ENCODE assay signal across 16 mouse cellular contexts in the genomic region with DNA sequence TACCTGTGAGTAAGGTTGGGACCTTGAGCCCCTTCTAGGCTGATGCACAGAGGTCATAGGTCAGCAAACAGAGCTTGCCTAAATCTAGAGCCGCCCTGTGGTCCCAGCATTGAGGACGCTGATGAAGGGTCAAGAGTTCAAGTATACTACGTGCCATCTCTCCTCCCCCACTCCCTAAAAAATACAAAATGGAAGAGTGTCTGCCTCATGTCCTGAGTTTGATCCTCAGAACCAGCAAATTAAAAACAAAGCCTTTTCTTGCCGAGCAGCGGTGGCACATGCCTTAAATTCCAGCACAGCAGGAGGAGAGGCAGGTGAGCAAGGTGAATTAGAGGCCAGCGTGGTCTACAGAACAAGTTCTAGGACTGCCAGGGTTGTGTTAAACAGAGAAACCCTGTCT. TPM values are rescaled to one million over a fixed set of nuclear protein-coding genes. Genes with fewer than 3 reads are reported as not detected.
A peak's percentile ranks its signal among the peaks of the same experiment; 100 is the strongest.
DNase-seq lines count a peak whose midpoint lies in the region; ATAC-seq and TF ChIP-seq lines count a peak whose summit lies in the region.
"Had no signal": no experiment of that assay in that cellular context is flagged by ENCODE, and none has a peak within 500 bp of the region (broad histone marks: within the 10 kb centered on the region; RNA-seq: fewer than 3 reads in every experiment).

No protein-coding gene starts in this region.

- H3K36me3 ChIP-seq in liver, embryonic 12.5 days, result no peaks in the 10 kb centered on the region
- no peaks in the 10 kb centered on the region for H3K36me3 ChIP-seq in liver, embryonic 11.5 days (ENCODE audit: control insufficient read depth, insufficient read depth, low read length)
- H3K36me3 ChIP-seq in ES-Bruce4 (ENCODE audit: control insufficient read depth, insufficient read depth, low read length, poor library complexity, severe bottlenecking), result no peaks in the 10 kb centered on the region
- no peaks in the 10 kb centered on the region for H3K36me3 ChIP-seq in liver, postnatal 0 days (replicated peaks; ENCODE audit: insufficient read depth, low read length)
- no peaks in the 10 kb centered on the region for H3K36me3 ChIP-seq in hindbrain, embryonic 12.5 days
- H3K36me3 ChIP-seq: embryonic facial prominence, embryonic 15.5 days; forebrain, embryonic 12.5 days; midbrain, embryonic 12.5 days had no signal

- no peaks in the 10 kb centered on the region for H3K9me3 ChIP-seq in liver, embryonic 12.5 days (replicated peaks)
- no peaks in the 10 kb centered on the region for H3K9me3 ChIP-seq in liver, embryonic 11.5 days (ENCODE audit: control insufficient read depth, low read length)
- no peaks in the 10 kb centered on the region for H3K9me3 ChIP-seq in ES-Bruce4 (replicated peaks; ENCODE audit: control insufficient read depth, insufficient read depth, low read length, poor library complexity, severe bottlenecking)
- H3K9me3 ChIP-seq in liver, postnatal 0 days (ENCODE audit: low read length), result no peaks in the 10 kb centered on the region
- no peaks in the 10 kb centered on the region for H3K9me3 ChIP-seq in hindbrain, embryonic 12.5 days (replicated peaks)
- H3K9me3 ChIP-seq: embryonic facial prominence, embryonic 15.5 days; forebrain, embryonic 12.5 days; midbrain, embryonic 12.5 days had no signal

- no peak overlapping the region for H3K9ac ChIP-seq in liver, embryonic 12.5 days
- H3K9ac ChIP-seq in liver, embryonic 11.5 days (ENCODE audit: low read depth, low read length), result no peak overlapping the region
- peak overlapping the region; percentile 35 for H3K9ac ChIP-seq in ES-Bruce4 (ENCODE audit: low read depth, poor library complexity, severe bottlenecking)
- H3K9ac ChIP-seq in liver, postnatal 0 days (replicated peaks), result no peak overlapping the region
- H3K9ac ChIP-seq in hindbrain, embryonic 12.5 days, result no peak overlapping the region
- H3K9ac ChIP-seq: embryonic facial prominence, embryonic 15.5 days; forebrain, embryonic 12.5 days; hindbrain, embryonic 14.5 days; midbrain, embryonic 12.5 days had no signal

- no peak for DNase-seq in liver, embryonic 11.5 days (ENCODE audit: low spot score)
- DNase-seq in R1 (ENCODE audit: low read depth, low spot score), result peak; percentile 100
- no peak for DNase-seq in liver, postnatal 0 days
- DNase-seq in c-Kit-positive CD71-positive TER-119-positive erythroid progenitor cells, embryonic 14.5 days (ENCODE audit: low spot score), result no peak
- DNase-seq: cerebellum, adult 18-20 months; kidney, adult 18-20 months; kidney, postnatal 36 days; right cerebral cortex, adult 18-20 months had no signal

- no peak for TF ChIP-seq CTCF in ES-Bruce4 (IDR thresholded peaks at IDR 0.05; ENCODE audit: low read depth, low read length)
- no peak for TF ChIP-seq CTCF in liver, postnatal 0 days (IDR thresholded peaks at IDR 0.05; ENCODE audit: low read depth)

- peak; percentile 100 for TF ChIP-seq EP300 in ES-Bruce4 (IDR thresholded peaks at IDR 0.05; ENCODE audit: insufficient read depth, low read depth, low read length)
- no peak for TF ChIP-seq EP300 in liver, postnatal 0 days (IDR thresholded peaks at IDR 0.05; ENCODE audit: low read depth)

- H3K27ac ChIP-seq in liver, embryonic 12.5 days, result 0 out of 2 replicates have a peak overlapping the region, but pooled peaks have one; percentile 4
- H3K27ac ChIP-seq in liver, embryonic 11.5 days (ENCODE audit: low read depth, low read length), result no peak overlapping the region
- peak overlapping the region; percentile 99 for H3K27ac ChIP-seq in ES-Bruce4 (ENCODE audit: insufficient read depth, low read length)
- peak overlapping the region; percentile 93 for H3K27ac ChIP-seq in liver, postnatal 0 days (ENCODE audit: low read depth)
- H3K27ac ChIP-seq in hindbrain, embryonic 12.5 days, result no peak overlapping the region
- H3K27ac ChIP-seq: embryonic facial prominence, embryonic 15.5 days; forebrain, embryonic 12.5 days; hindbrain, embryonic 14.5 days; midbrain, embryonic 12.5 days had no signal

- no peak overlapping the region for H3K4me2 ChIP-seq in liver, embryonic 12.5 days
- H3K4me2 ChIP-seq in liver, embryonic 11.5 days, result no peak overlapping the region
- H3K4me2 ChIP-seq in liver, postnatal 0 days (ENCODE audit: low read depth, low read length), result no peak overlapping the region
- H3K4me2 ChIP-seq in hindbrain, embryonic 12.5 days (replicated peaks), result no peak overlapping the region
- H3K4me2 ChIP-seq: embryonic facial prominence, embryonic 15.5 days; forebrain, embryonic 12.5 days; hindbrain, embryonic 14.5 days; midbrain, embryonic 12.5 days had no signal

- H3K4me3 ChIP-seq in liver, embryonic 12.5 days, result no peak overlapping the region
- H3K4me3 ChIP-seq in liver, embryonic 11.5 days (ENCODE audit: low read depth, low read length), result no peak overlapping the region
- no peak overlapping the region for H3K4me3 ChIP-seq in ES-Bruce4 (ENCODE audit: low read depth, low read length)
- no peak overlapping the region for H3K4me3 ChIP-seq in liver, postnatal 0 days (ENCODE audit: low read depth, low read length)
- H3K4me3 ChIP-seq in hindbrain, embryonic 12.5 days, result no peak overlapping the region
- H3K4me3 ChIP-seq: embryonic facial prominence, embryonic 15.5 days; forebrain, embryonic 12.5 days; midbrain, embryonic 12.5 days had no signal

- H3K27me3 ChIP-seq in liver, embryonic 12.5 days (replicated peaks), result no peaks in the 10 kb centered on the region
- no peaks in the 10 kb centered on the region for H3K27me3 ChIP-seq in liver, embryonic 11.5 days (replicated peaks; ENCODE audit: control insufficient read depth, insufficient read depth, low read length)
- no peaks in the 10 kb centered on the region for H3K27me3 ChIP-seq in ES-Bruce4 (ENCODE audit: control insufficient read depth, insufficient read depth, low read length, poor library complexity, severe bottlenecking)
- no peaks in the 10 kb centered on the region for H3K27me3 ChIP-seq in liver, postnatal 0 days (ENCODE audit: insufficient read depth, low read length)
- H3K27me3 ChIP-seq in hindbrain, embryonic 12.5 days, result no peaks in the 10 kb centered on the region
- H3K27me3 ChIP-seq: embryonic facial prominence, embryonic 15.5 days; forebrain, embryonic 12.5 days; midbrain, embryonic 12.5 days; Patski had no signal

- H3K4me1 ChIP-seq in liver, embryonic 12.5 days, result peaks cover 57% of the 10 kb centered on the region
- H3K4me1 ChIP-seq in liver, embryonic 11.5 days (replicated peaks; ENCODE audit: control insufficient read depth, insufficient read depth, low read length), result peaks cover 18% of the 10 kb centered on the region
- H3K4me1 ChIP-seq in ES-Bruce4 (ENCODE audit: control insufficient read depth, insufficient read depth, low read length), result peaks cover 10% of the 10 kb centered on the region
- H3K4me1 ChIP-seq in liver, postnatal 0 days (ENCODE audit: insufficient read depth), result peaks cover 51% of the 10 kb centered on the region
- H3K4me1 ChIP-seq in hindbrain, embryonic 12.5 days, result peaks cover 8% of the 10 kb centered on the region

- TF ChIP-seq POLR2A in ES-Bruce4 (IDR thresholded peaks at IDR 0.05; ENCODE audit: insufficient read depth, low read length), result no peak

- WGBS in liver, embryonic 12.5 days (ENCODE audit: insufficient replicate concordance), result 63% methylated on average over 6 of the region's 6 CpGs
- WGBS in liver, embryonic 11.5 days, result 47% methylated on average over 6 of the region's 6 CpGs
- WGBS in liver, postnatal 0 days (ENCODE audit: insufficient replicate concordance), result 52% methylated on average over 6 of the region's 6 CpGs
- WGBS in hindbrain, embryonic 12.5 days, result 14% methylated on average over 6 of the region's 6 CpGs

- no peak for ATAC-seq in liver, embryonic 12.5 days
- ATAC-seq in liver, embryonic 11.5 days (replicated peaks; ENCODE audit: low FRiP score), result no peak
- ATAC-seq in liver, postnatal 0 days, result no peak
- ATAC-seq in hindbrain, embryonic 12.5 days (ENCODE audit: low FRiP score), result no peak
- ATAC-seq: Patski had no signal

RNA-seq across cellular contexts. Expression of a gene that starts 5.7 kb away (rescaled TPM):
- polyA plus RNA-seq in liver, embryonic 12.5 days (2016; fragmentation: Nextera tagmentation; extraction: Ambion mirVana), result 66.5 and 73.8 TPM in 2 replicates
- 52.2 and 57.7 TPM in 2 replicates for polyA plus RNA-seq in liver, embryonic 11.5 days (2014; fragmentation: Nextera tagmentation; extraction: Ambion mirVana)
- polyA plus RNA-seq in ES-Bruce4 (2011; ENCODE audit: insufficient read depth, insufficient read length, low read depth, missing spikeins), result 247 and 264 TPM in 2 replicates
- 36.2 and 38.2 TPM in 2 replicates for polyA plus RNA-seq in liver, postnatal 0 days (2015; fragmentation: Nextera tagmentation; extraction: Ambion mirVana)
- polyA plus RNA-seq in hindbrain, embryonic 12.5 days (2016; fragmentation: Nextera tagmentation; extraction: Ambion mirVana), result 86.4 TPM in 2 replicates

RNA-seq across cellular contexts. Expression of a gene that starts 28.1 kb away (rescaled TPM):
- 42.9 and 45.0 TPM in 2 replicates for polyA plus RNA-seq in liver, embryonic 12.5 days (2016; fragmentation: Nextera tagmentation; extraction: Ambion mirVana)
- 51.3 and 55.8 TPM in 2 replicates for polyA plus RNA-seq in liver, embryonic 11.5 days (2014; fragmentation: Nextera tagmentation; extraction: Ambion mirVana)
- polyA plus RNA-seq in ES-Bruce4 (2011; ENCODE audit: insufficient read depth, insufficient read length, low read depth, missing spikeins), result 67.4 and 68.5 TPM in 2 replicates
- polyA plus RNA-seq in liver, postnatal 0 days (2015; fragmentation: Nextera tagmentation; extraction: Ambion mirVana), result 20.1 and 23.9 TPM in 2 replicates
- 91.3 and 97.5 TPM in 2 replicates for polyA plus RNA-seq in hindbrain, embryonic 12.5 days (2016; fragmentation: Nextera tagmentation; extraction: Ambion mirVana)

RNA-seq across cellular contexts. Expression of a gene that starts 34.8 kb away (rescaled TPM):
- 0.30 and 0.35 TPM in 2 replicates for polyA plus RNA-seq in liver, embryonic 12.5 days (2016; fragmentation: Nextera tagmentation; extraction: Ambion mirVana)
- polyA plus RNA-seq in liver, embryonic 11.5 days (2014; fragmentation: Nextera tagmentation; extraction: Ambion mirVana), result 0.38 and 1.2 TPM in 2 replicates
- polyA plus RNA-seq in ES-Bruce4 (2011; ENCODE audit: insufficient read depth, insufficient read length, low read depth, missing spikeins), result 6.9 and 10.1 TPM in 2 replicates
- polyA plus RNA-seq in liver, postnatal 0 days (2015; fragmentation: Nextera tagmentation; extraction: Ambion mirVana), result 2.5 and 2.6 TPM in 2 replicates
- 0.65 and 1.2 TPM in 2 replicates for polyA plus RNA-seq in hindbrain, embryonic 12.5 days (2016; fragmentation: Nextera tagmentation; extraction: Ambion mirVana)

Comparison
In these comparisons a context has a peak if more than half of its experiments do, and no peak if none do; other contexts are left out.
1. H3K27ac ChIP-seq: peak in liver, embryonic 12.5 days (single experiment), ES-Bruce4 (single experiment) and liver, postnatal 0 days (single experiment); none in liver, embryonic 11.5 days (single experiment) and hindbrain, embryonic 12.5 days (single experiment).